Mouse (Mus musculus) heart, embryonic 13.5 days (tissue): ENCODE measurements at regions not wholly inside any gene's neighbourhood (a gene's known extent, or its start where the extent isn't known, plus 50 kb on each side); places are given as distances from the start of the nearest gene placed in this dataset.
"Not testable (repeated sequence)": the region's sequence is repeated elsewhere in the genome, so short reads cannot be mapped to it uniquely, and the experiment has no call there.

Experiments used
- ATAC-seq: fragments of 200-750 bp; cut with Nextera tagmentation; 2 replicates; pipeline ENCODE4 v1.8.0; 2017; ENCODE audit warnings: moderate TSS enrichment; ENCODE audit not compliant: insufficient number of reproducible peaks, low FRiP score, low TSS enrichment; ENCODE audit errors: extremely low read depth
- H3K27ac ChIP-seq: fragments of 300-500 bp; sonication (generic); replicated peaks from 2 replicates; pipeline ENCODE4 v1.5.1; 2015; ENCODE audit warnings: moderate library complexity, mild to moderate bottlenecking, inconsistent platforms
- H3K27me3 ChIP-seq: fragments of 300-500 bp; sonication (generic); replicated peaks from 2 replicates; pipeline ENCODE4 v1.6.1; 2015; ENCODE audit warnings: mild to moderate bottlenecking, inconsistent platforms
- H3K36me3 ChIP-seq: fragments of 300-500 bp; sonication (generic); 2 replicates; pipeline ENCODE4 v1.6.1; 2015; ENCODE audit warnings: mild to moderate bottlenecking, inconsistent platforms
- H3K4me1 ChIP-seq: fragments of 300-500 bp; sonication (generic); 2 replicates; pipeline ENCODE4 v1.6.1; 2015; ENCODE audit warnings: inconsistent platforms
- H3K4me2 ChIP-seq: fragments of 300-500 bp; sonication (generic); 2 replicates; pipeline ENCODE4 v1.6.1; 2015; ENCODE audit warnings: inconsistent platforms, mild to moderate bottlenecking, moderate library complexity
- H3K4me3 ChIP-seq: fragments of 300-500 bp; sonication (generic); 2 replicates; pipeline ENCODE4 v1.5.1; 2015; ENCODE audit warnings: moderate library complexity, mild to moderate bottlenecking, inconsistent platforms
- H3K9ac ChIP-seq: fragments of 300-500 bp; sonication (generic); 2 replicates; pipeline ENCODE4 v1.6.1; 2015; ENCODE audit warnings: inconsistent platforms, mild to moderate bottlenecking, moderate library complexity
- H3K9me3 ChIP-seq: fragments of 300-500 bp; sonication (generic); 2 replicates; pipeline ENCODE4 v1.6.1; 2016; ENCODE audit warnings: inconsistent platforms
- WGBS: fragments of 180-500 bp; shearing (Covaris S2); methylation state at CpG from one replicate; pipeline ENCODE4 v1.1.7; 2015; ENCODE audit warnings: mixed read lengths; 5-methylcytosine and 5-hydroxymethylcytosine counted together

DNA sequence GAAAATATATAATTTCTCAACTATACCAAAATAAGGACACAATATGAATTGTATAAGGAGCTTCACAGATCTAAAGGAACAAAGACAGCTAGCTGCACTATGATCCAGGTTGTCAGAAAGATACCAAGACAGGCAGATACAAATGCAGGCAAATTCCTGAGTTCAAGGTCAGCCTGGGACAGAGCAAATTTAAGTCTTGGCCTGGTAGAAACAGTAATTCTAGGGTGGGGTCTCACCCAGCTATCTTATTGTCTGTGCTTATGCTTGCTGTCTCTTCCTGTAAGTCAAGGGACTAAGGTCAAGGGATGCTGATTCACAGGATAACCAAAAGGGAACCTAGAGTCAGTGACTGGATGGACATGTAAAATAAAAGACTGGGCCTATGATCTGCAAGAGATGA lies 250.4 kb downstream of the Nucb2 start:
- Histone ChIP-seq H3K27ac (no peak overlapping the region), H3K9ac (no peak overlapping the region), H3K27me3 (no peaks in the 10 kb centered on the region), H3K36me3 (no peaks in the 10 kb centered on the region), H3K4me1 (no peaks in the 10 kb centered on the region), H3K4me3 (no peak overlapping the region), H3K9me3 (no peaks in the 10 kb centered on the region), H3K4me2 (no peak overlapping the region)
- ATAC-seq, result no peak

DNA sequence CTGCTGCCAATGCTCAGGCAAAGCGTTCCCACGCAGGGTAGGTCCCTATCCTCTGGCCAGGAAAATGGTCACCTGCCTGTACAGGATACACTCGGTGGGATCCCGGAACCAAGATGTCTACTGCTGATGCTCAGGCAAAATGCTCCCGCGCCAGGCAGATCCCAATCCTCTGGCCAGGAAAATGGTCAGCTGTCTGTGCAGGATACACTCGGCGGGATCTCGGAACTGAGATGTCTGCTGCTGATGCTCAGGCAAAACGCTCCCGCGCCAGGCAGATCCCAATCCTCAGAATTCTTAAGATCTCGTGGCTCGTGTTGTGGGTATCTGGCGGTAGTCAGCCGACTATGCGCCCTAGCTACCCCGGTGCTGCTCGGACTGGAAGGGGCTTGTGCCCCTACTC lies 288.0 kb downstream of the Nucb2 start:
- H3K9ac ChIP-seq, H3K4me2 ChIP-seq, H3K9me3 ChIP-seq, H3K27me3 ChIP-seq, H3K36me3 ChIP-seq, H3K27ac ChIP-seq, H3K4me1 ChIP-seq, H3K4me3 ChIP-seq, ATAC-seq: not testable (repeated sequence)
- WGBS, result 80% methylated on average over 19 of the region's 19 CpGs

- 65% methylated on average over 3 of the region's 3 CpGs for WGBS
- Histone ChIP-seq H3K4me2 (no peak overlapping the region), H3K27me3 (no peaks in the 10 kb centered on the region), H3K27ac (no peak overlapping the region), H3K4me1 (no peaks in the 10 kb centered on the region), H3K36me3 (no peaks in the 10 kb centered on the region), H3K4me3 (no peak overlapping the region), H3K9ac (no peak overlapping the region), H3K9me3 (no peaks in the 10 kb centered on the region)
- ATAC-seq, result no peak
Observed at GRCm38 (mm10) chr7:116808475-116808874, 304.3 kb downstream of the Nucb2 start.

DNA sequence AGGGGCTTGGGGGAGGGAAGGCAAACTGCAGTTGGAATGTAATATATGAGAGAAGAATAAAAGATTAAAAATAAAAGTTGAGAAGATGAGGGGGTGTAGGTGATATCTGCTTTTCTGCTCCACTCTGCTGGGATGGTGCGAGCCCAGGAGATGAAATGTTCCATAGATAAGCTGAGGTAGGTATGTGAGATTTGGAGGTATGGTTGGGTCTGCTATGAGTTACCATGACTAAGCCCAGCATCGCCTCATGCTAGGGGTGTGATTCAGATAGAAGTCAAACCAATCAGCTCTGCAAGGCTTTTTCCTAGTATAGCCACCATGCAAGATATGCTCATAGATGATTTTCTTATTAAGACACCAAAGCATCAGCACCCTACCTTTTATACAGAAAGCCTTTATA lies 312.3 kb downstream of the Nucb2 start:
- Histone ChIP-seq H3K9me3 (no peaks in the 10 kb centered on the region), H3K27ac (no peak overlapping the region), H3K27me3 (no peaks in the 10 kb centered on the region), H3K36me3 (no peaks in the 10 kb centered on the region), H3K4me1 (no peaks in the 10 kb centered on the region), H3K4me2 (no peak overlapping the region), H3K4me3 (no peak overlapping the region), H3K9ac (no peak overlapping the region)
- WGBS, result 62% methylated on average over 2 of the region's 2 CpGs
- ATAC-seq, result no peak

GRCm38 (mm10) chr7:116817991-116818390 lies 313.8 kb downstream of the Nucb2 start:
- H3K4me2 ChIP-seq, result no peak overlapping the region
- WGBS, result 67% methylated on average over 7 of the region's 7 CpGs
- no peak overlapping the region for H3K9ac ChIP-seq
- no peak overlapping the region for H3K4me3 ChIP-seq
- H3K36me3 ChIP-seq, result no peaks in the 10 kb centered on the region
- no peak overlapping the region for H3K27ac ChIP-seq
- H3K27me3 ChIP-seq, result no peaks in the 10 kb centered on the region
- no peaks in the 10 kb centered on the region for H3K4me1 ChIP-seq
- H3K9me3 ChIP-seq, result no peaks in the 10 kb centered on the region
- no peak for ATAC-seq

- Histone ChIP-seq H3K4me3 (no peak overlapping the region), H3K27ac (no peak overlapping the region), H3K9ac (no peak overlapping the region), H3K27me3 (no peaks in the 10 kb centered on the region), H3K36me3 (no peaks in the 10 kb centered on the region), H3K9me3 (no peaks in the 10 kb centered on the region), H3K4me1 (no peaks in the 10 kb centered on the region), H3K4me2 (no peak overlapping the region)
- ATAC-seq, result no peak
- WGBS, result 66% methylated on average over 5 of the region's 5 CpGs
Observed at GRCm38 (mm10) chr7:116820613-116821012, 316.4 kb downstream of the Nucb2 start.

DNA sequence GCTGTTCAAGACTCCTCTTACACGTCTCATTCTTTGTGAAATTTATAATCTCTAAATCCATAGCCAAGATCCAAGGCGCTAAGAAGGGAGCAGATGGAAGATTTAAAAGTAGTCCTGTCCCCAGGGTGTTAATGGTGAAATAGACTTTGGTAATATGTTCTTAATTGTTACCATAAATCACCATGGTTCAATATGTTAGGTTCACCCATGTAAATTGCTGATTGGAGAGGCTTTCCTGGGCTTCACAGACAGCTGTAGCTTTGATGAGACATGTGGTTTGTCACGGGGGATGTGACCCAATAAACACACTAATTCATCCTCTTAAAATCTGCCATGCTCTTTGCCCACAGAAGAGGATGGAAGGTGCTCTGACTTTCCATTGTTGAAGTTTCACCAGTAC lies 338.7 kb downstream of the Nucb2 start:
- H3K4me2 ChIP-seq, result no peak overlapping the region
- no peak overlapping the region for H3K9ac ChIP-seq
- H3K27me3 ChIP-seq, result no peaks in the 10 kb centered on the region
- no peaks in the 10 kb centered on the region for H3K4me1 ChIP-seq
- H3K4me3 ChIP-seq, result no peak overlapping the region
- H3K9me3 ChIP-seq, result no peaks in the 10 kb centered on the region
- WGBS, result 54% methylated on average over 3 of the region's 3 CpGs
- H3K27ac ChIP-seq, result no peak overlapping the region
- no peaks in the 10 kb centered on the region for H3K36me3 ChIP-seq
- ATAC-seq, result no peak

- Histone ChIP-seq H3K27ac (no peak overlapping the region), H3K4me3 (no peak overlapping the region), H3K4me1 (no peaks in the 10 kb centered on the region), H3K9ac (no peak overlapping the region), H3K9me3 (no peaks in the 10 kb centered on the region), H3K36me3 (no peaks in the 10 kb centered on the region), H3K27me3 (no peaks in the 10 kb centered on the region), H3K4me2 (no peak overlapping the region)
- ATAC-seq, result no peak
- 79% methylated on average over 17 of the region's 17 CpGs for WGBS
Observed at GRCm38 (mm10) chr7:116847846-116848730, 343.9 kb downstream of the Nucb2 start.

- Histone ChIP-seq H3K9ac (no peak overlapping the region), H3K36me3 (no peaks in the 10 kb centered on the region), H3K4me1 (no peaks in the 10 kb centered on the region), H3K4me3 (no peak overlapping the region), H3K27ac (no peak overlapping the region), H3K27me3 (no peaks in the 10 kb centered on the region), H3K9me3 (no peaks in the 10 kb centered on the region), H3K4me2 (no peak overlapping the region)
- 73% methylated on average over 3 of the region's 3 CpGs for WGBS
- ATAC-seq, result no peak
Observed at GRCm38 (mm10) chr7:116853351-116853750, 349.2 kb downstream of the Nucb2 start.

GRCm38 (mm10) chr7:116857141-116857540 lies 353.0 kb downstream of the Nucb2 start:
- no peaks in the 10 kb centered on the region for H3K36me3 ChIP-seq
- no peak overlapping the region for H3K4me3 ChIP-seq
- no peak for ATAC-seq
- no peaks in the 10 kb centered on the region for H3K4me1 ChIP-seq
- no peaks in the 10 kb centered on the region for H3K27me3 ChIP-seq
- no peak overlapping the region for H3K4me2 ChIP-seq
- 72% methylated on average over 5 of the region's 5 CpGs for WGBS
- H3K9ac ChIP-seq, result no peak overlapping the region
- no peak overlapping the region for H3K27ac ChIP-seq
- H3K9me3 ChIP-seq, result no peaks in the 10 kb centered on the region

DNA sequence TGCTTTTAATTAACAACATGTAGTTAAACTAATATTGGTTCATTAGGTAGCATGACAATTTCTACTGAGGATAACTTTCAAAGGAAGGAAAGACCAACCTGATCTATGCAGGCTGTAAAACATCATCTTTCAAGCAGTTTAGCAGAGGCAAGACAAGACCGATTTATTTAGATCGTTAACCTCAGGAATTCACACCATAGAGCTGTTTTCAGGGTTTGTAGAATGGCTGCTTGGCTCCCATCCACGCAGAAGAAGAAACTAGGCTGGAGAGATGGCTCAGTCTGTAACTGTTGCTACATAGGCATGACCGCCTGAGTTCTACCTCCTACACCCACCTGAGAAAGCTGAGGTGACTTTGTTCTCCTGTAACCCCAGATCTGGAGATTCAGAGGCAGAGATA lies 353.6 kb downstream of the Nucb2 start:
- ATAC-seq, result no peak
- 70% methylated on average over 4 of the region's 4 CpGs for WGBS
- Histone ChIP-seq H3K36me3 (no peaks in the 10 kb centered on the region), H3K4me3 (no peak overlapping the region), H3K27me3 (no peaks in the 10 kb centered on the region), H3K4me1 (no peaks in the 10 kb centered on the region), H3K9ac (no peak overlapping the region), H3K4me2 (no peak overlapping the region), H3K27ac (no peak overlapping the region), H3K9me3 (no peaks in the 10 kb centered on the region)

DNA sequence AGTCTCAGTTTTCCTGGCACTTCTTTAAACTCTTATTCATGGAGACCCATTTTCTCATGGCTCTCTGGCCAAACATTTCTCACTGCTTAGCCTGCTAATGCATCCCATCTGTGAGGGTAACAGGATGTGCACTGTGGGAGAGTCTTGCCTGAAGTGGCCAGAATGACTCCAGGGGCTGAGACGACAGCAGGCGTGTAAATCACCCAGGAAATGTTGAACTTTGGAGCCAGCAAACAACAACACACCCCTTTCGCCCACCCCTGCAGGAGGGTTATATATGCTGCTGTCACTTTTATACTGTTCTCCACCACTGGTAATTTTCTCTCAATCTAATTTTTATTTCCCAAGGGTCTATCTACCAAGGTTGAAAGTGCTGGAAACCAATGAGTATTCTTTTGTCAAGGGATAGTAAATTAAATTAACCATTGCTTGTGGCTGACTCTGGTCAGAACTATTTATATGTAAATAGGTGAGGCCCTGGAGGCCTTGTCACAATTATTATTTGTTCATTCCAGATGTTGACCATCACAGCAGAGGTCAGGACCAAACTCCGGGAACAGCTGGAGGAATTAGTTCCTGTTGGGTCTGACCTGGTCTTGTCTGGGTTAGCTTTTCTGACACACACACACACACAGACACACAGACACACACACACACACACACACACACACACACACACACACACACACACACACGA lies 378.2 kb downstream of the Nucb2 start:
- Histone ChIP-seq H3K4me3 (no peak overlapping the region), H3K4me1 (no peaks in the 10 kb centered on the region), H3K27ac (no peak overlapping the region), H3K9ac (no peak overlapping the region), H3K27me3 (no peaks in the 10 kb centered on the region), H3K4me2 (no peak overlapping the region), H3K9me3 (no peaks in the 10 kb centered on the region), H3K36me3 (no peaks in the 10 kb centered on the region)
- ATAC-seq, result no peak
- 70% methylated on average over 5 of the region's 5 CpGs for WGBS
